Mouse (Mus musculus): ENCODE results near the gene Sptbn4.

DNA sequence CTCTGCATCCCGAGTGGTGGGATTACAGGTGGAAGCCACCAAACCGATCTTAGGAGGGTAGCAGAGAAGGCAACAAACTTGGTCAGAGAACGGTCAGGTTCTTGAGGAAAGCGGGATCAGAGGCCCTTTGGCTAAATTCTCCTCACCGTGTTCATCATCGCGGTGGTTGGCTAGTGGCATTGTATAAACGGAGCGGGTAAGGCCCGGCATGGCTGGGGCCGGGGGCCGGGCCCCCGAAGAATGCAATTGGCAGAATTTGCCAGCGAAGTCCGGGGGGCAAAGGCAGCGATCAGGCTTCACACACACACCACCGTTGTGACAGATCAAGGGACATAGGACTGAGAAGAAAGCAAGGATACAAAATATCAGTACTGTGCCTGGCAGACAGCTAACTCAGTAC lies 117.5 kb downstream of the Sptbn4 start:
- TF ChIP-seq CTCF (IDR thresholded peaks at IDR 0.05; ENCODE audit: extremely low read depth, insufficient read depth, insufficient read length, insufficient replicate concordance) (no peak), POLR2A (IDR thresholded peaks at IDR 0.05; ENCODE audit: low read depth, low read length) (no peak)

Data from spleen, adult 2 months (tissue).